Mouse (Mus musculus) embryo, embryonic 11.5 days (tissue): Measurements from ENCODE around the gene Gm37240.

Experiments
- DNase-seq: peaks from one replicate; pipeline ENCODE4 v3.0.0-alpha.2; 2012; ENCODE audit warnings: low read depth, low spot score

Gm37240 gene

GRCm38 (mm10) chr3:85683618-85684017 lies 203.7 kb downstream of the Gm37240 start:
- no peak for DNase-seq

- DNase-seq = no peak
Observed at GRCm38 (mm10) chr3:85681136-85681535, 206.2 kb downstream of the Gm37240 start.

GRCm38 (mm10) chr3:85679960-85680359 lies 207.4 kb downstream of the Gm37240 start:
- DNase-seq = no peak

GRCm38 (mm10) chr3:85679312-85679933 lies 207.9 kb downstream of the Gm37240 start:
- DNase-seq = no peak

DNA sequence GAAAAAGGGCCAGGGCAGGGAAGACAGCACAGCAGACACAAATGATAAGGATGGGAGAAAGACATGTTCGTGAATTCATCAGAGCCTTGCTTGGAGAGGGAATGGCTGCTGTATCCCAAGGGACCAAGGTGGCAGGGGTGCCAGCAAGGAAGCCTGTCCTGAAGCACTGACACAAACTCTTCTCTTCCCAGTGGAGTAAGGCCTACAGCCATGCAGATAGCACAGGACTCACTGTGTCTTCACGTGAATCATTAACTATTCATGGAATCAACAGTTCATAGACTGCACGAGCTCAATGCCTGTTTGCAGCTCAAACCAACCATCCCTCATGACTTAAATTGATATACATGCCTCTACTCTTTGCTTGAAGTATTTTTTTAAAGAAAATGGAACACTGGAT lies 209.4 kb downstream of the Gm37240 start:
- no peak for DNase-seq

GRCm38 (mm10) chr3:85677133-85677532 lies 210.2 kb downstream of the Gm37240 start:
- no peak for DNase-seq

DNA sequence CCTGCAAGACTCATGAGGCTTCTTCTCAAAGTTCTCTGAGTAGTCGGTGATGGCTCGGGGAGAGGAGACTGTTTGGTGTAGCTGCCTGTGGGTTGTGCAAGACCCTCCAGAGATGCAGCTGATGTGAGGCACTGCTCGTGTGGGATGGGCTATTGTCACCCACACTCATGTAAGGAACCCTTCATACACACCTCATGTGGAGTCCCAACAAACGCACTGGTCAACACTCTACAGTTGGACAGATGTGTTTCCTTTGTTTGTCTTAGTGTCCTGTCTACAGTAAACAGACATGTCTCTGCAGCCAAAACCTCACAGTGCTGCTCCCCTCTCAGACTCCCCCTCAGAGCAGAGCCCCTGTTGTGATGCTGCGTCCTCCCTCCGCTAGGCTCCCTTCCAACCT lies 217.5 kb downstream of the Gm37240 start:
- DNase-seq = no peak

GRCm38 (mm10) chr3:85667683-85668082 lies 219.6 kb downstream of the Gm37240 start:
- DNase-seq = no peak

DNA sequence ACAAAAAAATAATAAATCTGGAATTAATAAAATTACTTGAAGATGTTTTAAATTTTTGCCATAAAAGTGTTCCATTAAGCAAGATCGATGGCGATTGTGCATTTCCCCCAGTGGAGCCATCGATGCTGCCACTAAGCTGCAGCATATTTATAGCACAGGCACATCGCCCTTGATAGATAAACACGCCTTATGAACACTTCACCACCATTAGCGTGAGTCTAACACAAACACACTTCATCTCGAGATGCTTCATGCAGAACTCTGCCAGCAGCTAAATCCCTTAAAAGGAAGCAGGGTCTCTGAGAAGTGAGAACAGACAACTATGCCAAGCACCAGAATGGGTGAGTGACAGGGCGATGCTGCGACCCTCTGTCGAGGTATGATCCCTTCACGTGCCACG lies 220.6 kb downstream of the Gm37240 start:
- no peak for DNase-seq

GRCm38 (mm10) chr3:85666166-85666565 lies 221.2 kb downstream of the Gm37240 start:
- no peak for DNase-seq

DNA sequence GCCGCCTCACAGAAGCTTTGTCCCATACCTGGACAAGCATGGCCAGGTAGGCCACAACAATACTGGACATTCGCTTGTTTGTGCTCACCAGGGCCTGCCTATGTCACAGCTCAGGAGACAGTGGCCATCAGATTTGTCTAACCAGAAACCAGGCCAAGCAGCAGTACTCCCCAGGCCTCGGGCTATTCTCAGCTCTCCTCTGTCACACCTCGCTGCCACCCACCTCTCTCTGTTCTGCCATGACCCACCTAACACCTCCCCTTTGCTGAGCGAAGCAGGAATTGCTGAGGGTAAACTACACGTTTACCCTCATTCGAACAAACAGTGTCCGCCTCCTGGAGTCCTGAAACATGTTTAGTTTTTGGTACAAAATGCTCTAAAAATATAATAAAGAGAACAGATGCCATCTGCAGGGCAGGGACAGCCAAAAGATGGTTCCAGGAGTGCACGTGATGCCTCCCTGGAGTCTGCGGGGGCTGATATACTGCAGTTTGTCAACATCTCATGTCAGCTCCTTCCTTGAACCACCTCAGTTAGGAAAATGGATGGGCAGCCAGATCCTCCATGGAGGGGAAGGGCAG lies 222.6 kb downstream of the Gm37240 start:
- DNase-seq = no peak

- DNase-seq = no peak
Observed at GRCm38 (mm10) chr3:85663826-85664225, 223.5 kb downstream of the Gm37240 start.

- DNase-seq = no peak
Observed at GRCm38 (mm10) chr3:85661926-85662813, 225.1 kb downstream of the Gm37240 start.

DNA sequence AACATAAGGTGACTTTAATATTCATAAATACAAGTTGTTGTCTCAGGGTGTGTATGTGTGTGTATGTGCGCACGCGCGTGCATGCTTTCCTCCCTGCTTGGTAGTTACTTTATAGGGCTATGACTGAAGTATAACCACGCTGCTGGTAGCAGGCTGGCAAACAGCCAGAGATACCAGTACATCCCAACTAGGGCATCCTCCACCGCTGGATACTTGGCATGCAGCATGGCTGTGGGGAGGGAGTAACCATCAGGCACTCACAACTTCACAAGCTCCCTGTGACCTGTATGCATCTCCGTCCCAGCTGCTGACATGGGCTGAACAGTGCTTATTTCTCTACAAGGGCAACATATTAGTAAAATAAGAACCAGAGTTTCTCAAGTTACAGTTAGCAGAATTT lies 227.6 kb downstream of the Gm37240 start:
- DNase-seq = no peak

GRCm38 (mm10) chr3:85655538-85655937 lies 231.8 kb downstream of the Gm37240 start:
- DNase-seq = no peak

GRCm38 (mm10) chr3:85652727-85653665 lies 234.3 kb downstream of the Gm37240 start:
- no peak for DNase-seq

GRCm38 (mm10) chr3:85649176-85649575 lies 238.1 kb downstream of the Gm37240 start:
- DNase-seq = no peak

DNA sequence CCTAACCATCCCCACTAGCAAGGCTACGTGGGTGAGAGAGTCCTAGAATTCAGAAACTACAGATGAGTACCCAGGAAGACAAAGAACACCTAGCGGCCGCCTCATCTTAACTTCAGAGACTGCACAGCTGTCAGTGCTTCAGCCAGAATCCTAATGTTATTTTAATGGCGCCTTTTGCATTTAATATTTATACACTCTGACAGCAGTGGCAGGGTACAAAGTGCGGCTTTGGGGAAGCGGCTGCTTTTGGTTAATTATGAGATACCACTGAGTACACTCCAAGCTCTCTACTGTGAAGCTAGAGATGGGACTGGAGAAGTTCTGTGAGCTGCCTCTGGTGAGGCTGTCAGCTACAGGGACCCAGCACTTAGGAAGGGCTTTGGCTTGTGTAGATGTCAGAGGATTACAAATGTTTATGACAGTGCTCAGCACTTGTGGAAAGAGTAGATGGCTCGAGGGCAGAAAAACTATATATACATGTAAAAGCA lies 241.8 kb downstream of the Gm37240 start:
- no peak for DNase-seq

DNA sequence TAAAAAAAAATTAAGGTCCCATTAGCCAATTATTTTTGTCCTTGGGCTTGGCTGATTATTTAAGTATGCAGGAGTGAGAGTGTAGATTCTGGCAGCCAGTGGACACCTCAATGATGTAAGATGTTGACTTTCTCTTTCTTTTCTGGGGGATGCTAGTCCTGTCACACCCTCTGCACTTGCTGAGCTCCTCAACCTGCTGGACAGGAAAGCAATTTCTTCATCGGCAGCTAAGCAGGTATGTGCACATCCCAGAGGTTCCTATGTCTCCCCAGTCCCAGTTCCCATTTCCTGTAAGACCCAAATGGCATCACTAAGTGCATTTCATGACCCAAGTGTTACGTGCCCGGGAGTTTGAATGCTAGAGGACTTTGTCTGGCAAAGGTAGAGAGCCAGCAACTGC lies 242.5 kb downstream of the Gm37240 start:
- no peak for DNase-seq

GRCm38 (mm10) chr3:85641751-85642150 lies 245.6 kb downstream of the Gm37240 start:
- no peak for DNase-seq

- no peak for DNase-seq
Observed at GRCm38 (mm10) chr3:85636716-85637447, 250.4 kb downstream of the Gm37240 start.
